Mouse (Mus musculus) thymus, postnatal 25 days (tissue): ENCODE data around the gene Eps15.
A peak's percentile ranks its signal among the peaks of the same experiment; 100 is the strongest.
"Not testable (repeated sequence)": the region's sequence is repeated elsewhere in the genome, so short reads cannot be mapped to it uniquely, and the experiment has no call there.

ENCODE experiments used
- DNase-seq: peaks from one replicate; pipeline ENCODE4 v3.0.0; 2022

Eps15 gene

GRCm38 (mm10) chr4:109404908-109405307 lies 124.8 kb downstream of the Eps15 start:
- DNase-seq, result not testable (repeated sequence)

- DNase-seq, result no peak
Measured at GRCm38 (mm10) chr4:109405415-109405814, 125.3 kb downstream of the Eps15 start.

GRCm38 (mm10) chr4:109406054-109406485 lies 126.0 kb downstream of the Eps15 start:
- no peak for DNase-seq

GRCm38 (mm10) chr4:109406486-109407175 lies 126.6 kb downstream of the Eps15 start, which contains the start of gene Ttc39a:
Ttc39a (plus strand) TSS chr4:109406623.
- DNase-seq, result no peak

- DNase-seq, result no peak
Measured at GRCm38 (mm10) chr4:109407176-109407520, 127.1 kb downstream of the Eps15 start.

- no peak for DNase-seq
Measured at GRCm38 (mm10) chr4:109407701-109408485, 127.8 kb downstream of the Eps15 start.

GRCm38 (mm10) chr4:109410681-109411376 lies 130.8 kb downstream of the Eps15 start:
- DNase-seq, result no peak

- no peak for DNase-seq
Measured at GRCm38 (mm10) chr4:109411377-109411967, 131.4 kb downstream of the Eps15 start.

- DNase-seq, result no peak
Measured at GRCm38 (mm10) chr4:109412233-109412632, 132.2 kb downstream of the Eps15 start.

- no peak for DNase-seq
Measured at GRCm38 (mm10) chr4:109417998-109418397, 137.9 kb downstream of the Eps15 start.

GRCm38 (mm10) chr4:109419017-109419416 lies 138.9 kb downstream of the Eps15 start:
- no peak for DNase-seq

GRCm38 (mm10) chr4:109419563-109419962 lies 139.5 kb downstream of the Eps15 start:
- DNase-seq, result no peak

- DNase-seq, result peak; percentile 29
Measured at GRCm38 (mm10) chr4:109420138-109420795, 140.2 kb downstream of the Eps15 start.

- DNase-seq, result no peak
Measured at GRCm38 (mm10) chr4:109421608-109422007, 141.5 kb downstream of the Eps15 start.

- no peak for DNase-seq
Measured at GRCm38 (mm10) chr4:109422436-109422835, 142.4 kb downstream of the Eps15 start.

- no peak for DNase-seq
Measured at GRCm38 (mm10) chr4:109423438-109423837, 143.4 kb downstream of the Eps15 start.

GRCm38 (mm10) chr4:109427058-109427457 lies 147.0 kb downstream of the Eps15 start:
- DNase-seq, result no peak

- DNase-seq, result no peak
Measured at GRCm38 (mm10) chr4:109430250-109430649, 150.2 kb downstream of the Eps15 start.

- DNase-seq, result peak; percentile 62
Measured at GRCm38 (mm10) chr4:109430854-109431253, 150.8 kb downstream of the Eps15 start.

GRCm38 (mm10) chr4:109432668-109433375 lies 152.8 kb downstream of the Eps15 start:
- no peak for DNase-seq

- DNase-seq, result no peak
Measured at GRCm38 (mm10) chr4:109433641-109434040, 153.6 kb downstream of the Eps15 start.

- DNase-seq, result no peak
Measured at GRCm38 (mm10) chr4:109434256-109434655, 154.2 kb downstream of the Eps15 start.
